Mouse (Mus musculus): ENCODE results near the gene Fam3a. TPM values are rescaled to one million over a fixed set of nuclear protein-coding genes. Genes with fewer than 3 reads are reported as not detected.

Fam3a gene
- polyA plus RNA-seq (2015; fragmentation: Nextera tagmentation; extraction: Ambion mirVana), result 34.2 and 37.5 TPM in 2 replicates

- Histone ChIP-seq H3K9ac (peak within 1 kb of the TSS; percentile 70), H3K27ac (replicated peaks) (peak within 1 kb of the TSS; percentile 85), H3K9me3 (no peaks in the 10 kb centered on the region), H3K36me3 (no peaks in the 10 kb centered on the region), H3K4me2 (peak within 1 kb of the TSS; percentile 69), H3K4me3 (peak within 1 kb of the TSS; percentile 54), H3K27me3 (no peaks in the 10 kb centered on the region), H3K4me1 (replicated peaks) (peaks cover 10% of the 10 kb centered on the region)
- peak; percentile 100 for ATAC-seq (ENCODE audit: low FRiP score, low read depth)
- 23% methylated on average over 30 of the region's 30 CpGs for WGBS
Observed at GRCm38 (mm10) chrX:74392535-74393443, at the start of gene Fam3a, which contains the start of gene Ikbkg. TSS of gene Fam3a (minus strand) at chrX:74393272. TSS of gene Ikbkg (plus strand) at chrX:74393290.

- Histone ChIP-seq H3K9ac (peak overlapping the region; percentile 52), H3K27me3 (no peaks in the 10 kb centered on the region), H3K4me1 (replicated peaks) (peaks cover 6% of the 10 kb centered on the region), H3K4me3 (peak overlapping the region; percentile 57), H3K9me3 (no peaks in the 10 kb centered on the region), H3K4me2 (peak overlapping the region; percentile 69), H3K36me3 (peaks cover 6% of the 10 kb centered on the region; the same call in 1 of the 2 replicates), H3K27ac (replicated peaks) (peak overlapping the region; percentile 88)
- 23% methylated on average over 22 of the region's 22 CpGs for WGBS
- peak; percentile 72 for ATAC-seq (ENCODE audit: low FRiP score, low read depth)
Observed at GRCm38 (mm10) chrX:74429290-74429821, 36.3 kb upstream of the Fam3a start.

GRCm38 (mm10) chrX:74428826-74429276 lies 35.8 kb upstream of the Fam3a start, which contains the start of gene G6pdx:
TSS of gene G6pdx (minus strand) at chrX:74429194.
- peaks cover 6% of the 10 kb centered on the region for H3K4me1 ChIP-seq (replicated peaks)
- peak within 1 kb of the TSS; percentile 88 for H3K27ac ChIP-seq (replicated peaks)
- H3K9me3 ChIP-seq, result no peaks in the 10 kb centered on the region
- H3K27me3 ChIP-seq, result no peaks in the 10 kb centered on the region
- peaks cover 3% of the 10 kb centered on the region; the same call in 1 of the 2 replicates for H3K36me3 ChIP-seq
- H3K4me2 ChIP-seq, result peak within 1 kb of the TSS; percentile 69
- 17% methylated on average over 25 of the region's 25 CpGs for WGBS
- H3K9ac ChIP-seq, result peak within 1 kb of the TSS; percentile 52
- peak; percentile 85 for ATAC-seq (ENCODE audit: low FRiP score, low read depth)
- peak within 1 kb of the TSS; percentile 57 for H3K4me3 ChIP-seq

- Histone ChIP-seq H3K27me3 (no peaks in the 10 kb centered on the region), H3K9ac (peak overlapping the region; percentile 52), H3K27ac (replicated peaks) (peak overlapping the region; percentile 88), H3K4me3 (peak overlapping the region; percentile 57), H3K4me2 (peak overlapping the region; percentile 69), H3K4me1 (replicated peaks) (peaks cover 6% of the 10 kb centered on the region), H3K9me3 (no peaks in the 10 kb centered on the region), H3K36me3 (peaks cover 3% of the 10 kb centered on the region; the same call in 1 of the 2 replicates)
- 26% methylated on average over 35 of the region's 35 CpGs for WGBS
- peak; percentile 58 for ATAC-seq (ENCODE audit: low FRiP score, low read depth)
Observed at GRCm38 (mm10) chrX:74428146-74428825, 35.2 kb upstream of the Fam3a start.

- Histone ChIP-seq H3K36me3 (peaks cover 3% of the 10 kb centered on the region; the same call in 1 of the 2 replicates), H3K27ac (replicated peaks) (no peak overlapping the region), H3K27me3 (no peaks in the 10 kb centered on the region), H3K4me3 (no peak overlapping the region), H3K4me2 (no peak overlapping the region), H3K9ac (no peak overlapping the region), H3K9me3 (no peaks in the 10 kb centered on the region), H3K4me1 (replicated peaks) (peaks cover 6% of the 10 kb centered on the region)
- 95% methylated on average over 3 of the region's 3 CpGs for WGBS
- no peak for ATAC-seq (ENCODE audit: low FRiP score, low read depth)
Observed at GRCm38 (mm10) chrX:74427116-74427515, 34.0 kb upstream of the Fam3a start.

- Histone ChIP-seq H3K27ac (replicated peaks) (no peak overlapping the region), H3K4me3 (no peak overlapping the region), H3K4me1 (replicated peaks) (peaks cover 6% of the 10 kb centered on the region), H3K9ac (no peak overlapping the region), H3K9me3 (no peaks in the 10 kb centered on the region), H3K27me3 (no peaks in the 10 kb centered on the region), H3K4me2 (no peak overlapping the region), H3K36me3 (peaks cover 3% of the 10 kb centered on the region; the same call in 1 of the 2 replicates)
- 83% methylated on average over 1 of the region's 1 CpGs for WGBS
- no peak for ATAC-seq (ENCODE audit: low FRiP score, low read depth)
Observed at GRCm38 (mm10) chrX:74426256-74426655, 33.2 kb upstream of the Fam3a start.

GRCm38 (mm10) chrX:74425195-74425594 lies 32.1 kb upstream of the Fam3a start:
- Histone ChIP-seq H3K36me3 (peaks cover 3% of the 10 kb centered on the region; the same call in 1 of the 2 replicates), H3K9ac (no peak overlapping the region), H3K9me3 (no peaks in the 10 kb centered on the region), H3K4me2 (no peak overlapping the region), H3K4me1 (replicated peaks) (peaks cover 3% of the 10 kb centered on the region), H3K27me3 (no peaks in the 10 kb centered on the region), H3K27ac (replicated peaks) (no peak overlapping the region), H3K4me3 (no peak overlapping the region)
- no peak for ATAC-seq (ENCODE audit: low FRiP score, low read depth)
- 84% methylated on average over 4 of the region's 4 CpGs for WGBS

- H3K4me2 ChIP-seq, result no peak overlapping the region
- H3K9ac ChIP-seq, result no peak overlapping the region
- no peaks in the 10 kb centered on the region for H3K27me3 ChIP-seq
- H3K4me3 ChIP-seq, result no peak overlapping the region
- no peak overlapping the region for H3K27ac ChIP-seq (replicated peaks)
- H3K36me3 ChIP-seq, result peaks cover 3% of the 10 kb centered on the region; the same call in 1 of the 2 replicates
- no peaks in the 10 kb centered on the region for H3K4me1 ChIP-seq (replicated peaks)
- H3K9me3 ChIP-seq, result no peaks in the 10 kb centered on the region
- ATAC-seq (ENCODE audit: low FRiP score, low read depth), result no peak
Observed at GRCm38 (mm10) chrX:74424443-74424842, 31.4 kb upstream of the Fam3a start.

- H3K4me1 ChIP-seq (replicated peaks), result no peaks in the 10 kb centered on the region
- no peaks in the 10 kb centered on the region for H3K9me3 ChIP-seq
- H3K27ac ChIP-seq (replicated peaks), result no peak overlapping the region
- H3K27me3 ChIP-seq, result no peaks in the 10 kb centered on the region
- no peak overlapping the region for H3K9ac ChIP-seq
- no peak overlapping the region for H3K4me2 ChIP-seq
- no peak overlapping the region for H3K4me3 ChIP-seq
- H3K36me3 ChIP-seq, result no peaks in the 10 kb centered on the region
- ATAC-seq (ENCODE audit: low FRiP score, low read depth), result peak; percentile 75; the same call in 1 of the 2 replicates
Observed at GRCm38 (mm10) chrX:74413377-74413776, 20.3 kb upstream of the Fam3a start.

GRCm38 (mm10) chrX:74408340-74408739 lies 15.3 kb upstream of the Fam3a start:
- Histone ChIP-seq H3K27ac (replicated peaks) (no peak overlapping the region), H3K27me3 (no peaks in the 10 kb centered on the region), H3K4me2 (no peak overlapping the region), H3K4me3 (no peak overlapping the region), H3K9ac (no peak overlapping the region), H3K4me1 (replicated peaks) (no peaks in the 10 kb centered on the region), H3K9me3 (no peaks in the 10 kb centered on the region), H3K36me3 (no peaks in the 10 kb centered on the region)
- ATAC-seq (ENCODE audit: low FRiP score, low read depth), result no peak
- 40% methylated on average over 2 of the region's 2 CpGs for WGBS

- WGBS, result 87% methylated on average over 3 of the region's 3 CpGs
- Histone ChIP-seq H3K4me1 (replicated peaks) (no peaks in the 10 kb centered on the region), H3K4me2 (no peak overlapping the region), H3K27ac (replicated peaks) (no peak overlapping the region), H3K9me3 (no peaks in the 10 kb centered on the region), H3K4me3 (no peak overlapping the region), H3K27me3 (no peaks in the 10 kb centered on the region), H3K9ac (no peak overlapping the region), H3K36me3 (no peaks in the 10 kb centered on the region)
- no peak for ATAC-seq (ENCODE audit: low FRiP score, low read depth)
Observed at GRCm38 (mm10) chrX:74400136-74400535, 7.1 kb upstream of the Fam3a start.
